Mouse (Mus musculus): ENCODE measurements around the gene Gipr. TPM values are rescaled to one million over a fixed set of nuclear protein-coding genes. Genes with fewer than 3 reads are reported as not detected.

Gipr gene
- total RNA-seq, 2 experiments from 2014 or later = 0.14 TPM; not detected in 1

DNA sequence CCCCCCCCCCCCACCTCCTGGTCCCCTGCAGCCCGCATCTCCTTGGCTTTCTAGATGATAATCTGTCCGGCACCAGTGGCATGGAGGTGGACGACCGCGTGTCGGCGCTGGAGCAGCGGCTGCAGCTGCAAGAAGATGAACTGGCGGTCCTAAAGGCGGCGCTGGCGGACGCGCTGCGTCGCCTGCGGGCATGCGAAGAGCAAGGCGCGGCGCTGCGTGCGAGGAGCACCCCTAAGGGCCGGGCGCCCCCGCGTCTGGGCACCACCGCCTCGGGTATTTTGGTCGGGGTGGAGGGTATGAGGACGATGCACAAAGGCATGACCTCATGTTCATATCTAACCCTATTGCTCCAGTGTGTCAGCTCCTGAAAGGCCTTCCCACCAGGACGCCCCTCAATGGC, 13.2 kb upstream of the Gipr start:
- DNase-seq = peak; percentile 53 to 66
- intact Hi-C loops (cut with DNase I) = loop anchor here (2.0 to 5.0 kb wide), 4 partner anchors 18 to 163 kb away; partner anchors contain the start of genes Ercc1, Ppm1n and Rtn2

DNA sequence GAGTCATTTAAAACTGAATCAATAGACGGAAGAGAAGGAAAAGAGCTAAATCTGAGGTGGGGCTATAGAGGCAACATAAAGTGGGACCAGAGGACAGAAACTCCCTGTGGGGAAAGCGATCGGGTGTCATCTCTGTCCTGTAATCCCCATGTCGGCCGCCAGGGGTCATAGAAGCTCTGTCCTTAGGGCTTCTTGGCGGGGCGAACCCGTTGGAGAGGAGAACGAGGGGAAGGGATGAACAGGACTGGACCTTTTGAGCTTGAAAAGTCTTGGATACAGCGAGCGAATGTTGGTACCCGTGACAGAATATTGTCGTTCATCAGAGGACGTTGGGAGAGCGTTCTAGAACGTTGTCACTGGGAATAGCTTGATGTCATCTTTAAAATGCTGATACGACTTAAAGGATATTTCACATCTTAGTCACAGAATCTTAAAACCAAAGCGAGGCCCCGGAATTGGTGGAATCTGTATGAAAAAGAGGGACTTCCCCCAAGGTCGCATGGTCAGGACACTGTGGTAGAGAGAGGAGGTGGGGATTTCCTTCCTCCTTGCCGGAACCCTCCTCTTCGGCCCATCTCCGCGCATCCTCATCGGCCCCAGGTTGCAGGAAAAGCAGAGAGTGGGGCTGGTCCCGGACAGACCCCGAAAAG, 12.6 kb upstream of the Gipr start:
- intact Hi-C loops (cut with DNase I) = loop anchor here (1.0 to 5.0 kb wide), 5 partner anchors 18 to 164 kb away; partner anchors contain the start of genes Ercc1, Ppm1n and Rtn2
- DNase-seq = peak; percentile 81 to 86

DNA sequence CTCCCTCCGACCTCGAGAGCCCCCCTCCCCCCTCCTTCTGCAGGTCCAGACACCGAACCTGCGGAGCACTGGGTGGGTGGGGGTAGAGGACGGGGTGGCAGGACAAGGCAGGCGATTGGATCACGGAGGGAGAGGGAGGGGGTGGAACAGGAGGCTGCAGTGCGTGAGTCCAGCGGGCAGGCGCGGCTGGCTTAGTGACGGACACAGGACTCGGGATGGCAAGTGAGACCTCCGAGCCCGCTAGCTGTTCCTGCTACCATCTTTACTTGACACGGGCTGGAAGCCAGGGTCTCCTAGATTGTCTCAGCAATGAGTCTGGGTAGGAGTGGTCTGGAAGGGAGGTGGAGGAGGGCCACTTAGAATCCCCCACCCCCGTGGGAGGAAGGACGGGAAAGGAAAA, 12.1 kb upstream of the Gipr start:
- intact Hi-C loops (cut with DNase I) = loop anchor here (1.0 to 5.0 kb wide), 5 partner anchors 19 to 164 kb away; partner anchors contain the start of genes Ercc1, Ppm1n and Rtn2
- DNase-seq = no peak

GRCm38 (mm10) chr7:19177216-19177615, 11.3 kb upstream of the Gipr start:
- intact Hi-C loops (cut with DNase I) = loop anchor here (5.0 kb wide), 3 partner anchors 105 to 165 kb away; partner anchors contain the start of genes Ercc1, Ppm1n and Rtn2
- no peak for DNase-seq

DNA sequence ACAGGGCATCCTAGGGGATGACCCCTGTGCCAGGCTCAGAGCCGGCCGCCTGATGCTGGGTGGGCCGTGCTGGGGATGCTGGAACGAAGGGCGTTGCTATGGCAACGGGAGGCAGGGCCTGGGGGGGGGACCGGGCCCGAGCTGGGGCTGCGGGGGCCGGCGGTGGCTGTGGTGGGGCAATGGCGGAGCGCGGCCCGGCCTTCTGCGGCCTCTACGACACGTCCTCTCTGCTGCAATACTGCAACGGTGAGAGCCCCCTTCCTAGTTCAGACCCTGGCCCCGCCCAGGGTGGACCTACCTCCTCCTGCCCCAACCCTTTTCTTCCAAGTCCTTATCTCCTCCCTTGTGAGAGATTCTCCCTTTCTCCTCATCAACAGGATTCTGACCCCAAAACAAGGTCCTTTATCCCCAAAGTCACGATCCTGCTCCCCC, 10.6 kb upstream of the Gipr start:
- no peak for DNase-seq

DNA sequence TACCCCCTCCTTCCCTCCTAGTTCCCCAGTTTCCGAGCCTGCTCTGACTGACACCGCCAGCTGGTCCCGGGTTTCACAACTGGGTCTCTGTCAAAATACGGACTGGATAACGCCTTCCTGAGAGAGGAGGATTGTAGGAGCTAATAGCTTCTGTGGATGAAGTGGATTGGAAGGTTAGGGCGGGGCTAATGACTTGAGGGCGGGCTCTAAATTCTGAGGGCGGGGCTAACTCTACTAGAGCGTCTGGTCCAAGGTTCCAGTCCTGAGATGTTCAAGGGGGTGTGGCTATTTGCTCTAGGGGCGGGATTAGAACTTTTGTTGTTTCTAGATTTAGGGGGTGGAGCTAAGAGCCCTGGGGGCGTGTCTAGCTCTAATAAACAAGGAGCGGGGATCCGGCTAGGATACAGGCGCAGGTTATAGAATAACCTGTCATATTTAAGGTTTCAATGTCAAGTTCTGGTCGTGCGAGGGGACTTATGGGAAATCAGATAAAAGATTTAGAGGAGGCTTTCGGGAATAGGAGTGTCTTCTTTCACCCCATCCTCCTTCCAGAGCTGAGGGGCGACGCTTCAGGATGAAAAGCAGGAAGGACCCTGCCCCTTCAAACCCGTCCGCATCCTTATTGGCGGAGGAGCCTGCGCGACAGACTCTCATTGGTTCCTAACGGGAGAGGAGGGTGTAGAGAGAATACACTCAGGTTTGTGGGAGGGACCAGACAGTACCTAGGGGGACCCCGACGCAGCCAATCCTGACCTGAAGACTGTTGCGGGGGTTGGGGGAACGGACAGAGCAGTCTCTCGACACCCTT, 10.0 kb upstream of the Gipr start, which contains the start of gene Eml2:
TSS of gene Eml2 (plus strand) at position 714 of the 808 bp plus-strand sequence.
- intact Hi-C loops (cut with DNase I) = loop anchor here (5.0 kb wide), 3 partner anchors 106 to 166 kb away; partner anchors contain the start of genes Ercc1, Ppm1n and Rtn2
- DNase-seq = no peak

More for the DNA sequence above, 10.6 kb upstream of the Gipr start:
- intact Hi-C loops (cut with DNase I) = loop anchor here (5.0 kb wide), 3 partner anchors 106 to 166 kb away; partner anchors contain the start of genes Ercc1, Ppm1n and Rtn2

DNA sequence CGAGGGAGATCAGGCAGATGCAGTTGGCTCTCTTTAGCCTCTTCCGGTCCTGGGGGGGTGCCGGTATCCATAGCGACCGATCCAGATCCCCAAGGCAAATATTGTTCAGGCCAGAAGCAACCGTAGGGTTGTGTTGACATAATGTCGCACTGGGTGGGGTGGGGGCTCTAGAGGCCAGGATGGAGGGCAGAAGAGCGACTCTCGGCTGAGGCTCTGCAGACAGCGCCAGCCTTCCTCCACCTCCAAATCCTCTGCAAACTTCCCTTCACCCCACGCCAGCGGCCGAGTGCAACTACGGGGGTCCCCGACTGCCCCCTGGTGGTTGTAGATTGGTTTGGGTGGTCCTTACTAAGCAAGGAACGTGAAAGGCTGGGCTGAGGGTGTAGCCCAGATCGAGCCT, 6.9 kb upstream of the Gipr start:
- DNase-seq = peak; percentile 87 to 89
- intact Hi-C loops (cut with DNase I) = loop anchor here (1.0 kb wide), 1 partner anchor 16 kb away; no protein-coding TSS in a partner anchor

DNA sequence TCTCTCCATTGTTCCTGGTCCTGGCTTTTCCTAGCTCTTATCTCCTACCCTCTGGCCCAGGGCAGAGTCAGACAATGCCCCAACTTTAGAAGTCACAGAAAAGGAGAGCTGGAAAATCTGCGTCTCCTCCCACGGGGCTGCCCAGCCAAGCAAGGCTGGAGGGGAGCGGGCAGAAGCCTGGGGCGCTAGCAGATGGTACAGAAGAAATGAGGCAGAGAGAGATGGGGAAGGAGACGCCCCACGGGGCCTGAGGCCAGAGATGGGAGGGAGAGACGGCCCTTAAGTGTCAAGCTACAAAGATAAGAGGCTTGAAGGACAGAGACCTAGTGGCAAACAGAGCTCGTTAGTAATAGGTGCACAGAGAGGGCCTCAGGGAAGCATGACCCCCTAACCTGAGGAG, 5.9 kb upstream of the Gipr start:
- intact Hi-C loops (cut with DNase I) = loop anchor here (1.0 kb wide), 1 partner anchor 15 kb away; no protein-coding TSS in a partner anchor
- DNase-seq = no peak

DNA sequence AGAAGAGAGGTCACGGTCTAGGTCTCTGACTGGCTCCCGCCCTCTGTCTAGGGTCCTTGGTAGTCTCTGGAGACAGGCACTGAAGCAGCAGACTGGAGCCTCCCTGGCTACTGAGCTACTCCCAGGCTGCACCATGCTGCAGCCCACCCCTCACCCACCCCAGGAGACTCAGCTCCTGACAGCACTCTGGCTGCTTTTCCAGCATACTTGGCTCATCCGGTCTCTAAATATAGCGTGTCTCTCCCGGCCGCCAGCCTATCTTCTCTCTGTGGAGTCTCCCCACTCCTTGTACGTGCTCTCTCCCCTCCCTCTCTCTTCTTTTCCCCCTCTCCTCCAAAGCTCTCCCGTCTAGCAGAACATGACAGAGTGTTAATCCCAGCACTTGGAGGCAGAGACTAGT, 4.2 kb upstream of the Gipr start:
- intact Hi-C loops (cut with DNase I) = no loop called here
- DNase-seq = peak; percentile 32 to 44

- DNase-seq = no peak
- intact Hi-C loops (cut with DNase I) = no loop called here
Measured at GRCm38 (mm10) chr7:19169506-19169905, 3.6 kb upstream of the Gipr start.

DNA sequence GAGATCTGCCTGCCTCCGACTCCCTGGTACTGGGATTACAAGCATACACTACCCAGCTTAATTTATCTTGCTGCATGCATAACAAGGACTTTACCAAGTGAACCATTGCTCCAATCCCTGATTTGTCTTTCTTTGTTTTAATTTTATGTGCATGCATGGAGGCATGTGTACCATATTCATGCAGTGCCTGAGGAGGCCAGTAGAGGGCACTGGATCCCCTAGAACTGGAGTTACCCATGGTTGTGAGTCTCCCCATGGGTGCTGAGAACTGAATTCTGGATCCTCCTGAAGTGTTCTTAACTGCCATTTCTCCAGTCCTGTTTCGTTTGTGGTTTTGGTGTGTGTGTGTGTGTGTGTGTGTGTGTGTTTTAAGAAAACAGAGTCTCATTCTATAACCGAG, 1.1 kb upstream of the Gipr start:
- DNase-seq = no peak
- intact Hi-C loops (cut with DNase I) = no loop called here

DNA sequence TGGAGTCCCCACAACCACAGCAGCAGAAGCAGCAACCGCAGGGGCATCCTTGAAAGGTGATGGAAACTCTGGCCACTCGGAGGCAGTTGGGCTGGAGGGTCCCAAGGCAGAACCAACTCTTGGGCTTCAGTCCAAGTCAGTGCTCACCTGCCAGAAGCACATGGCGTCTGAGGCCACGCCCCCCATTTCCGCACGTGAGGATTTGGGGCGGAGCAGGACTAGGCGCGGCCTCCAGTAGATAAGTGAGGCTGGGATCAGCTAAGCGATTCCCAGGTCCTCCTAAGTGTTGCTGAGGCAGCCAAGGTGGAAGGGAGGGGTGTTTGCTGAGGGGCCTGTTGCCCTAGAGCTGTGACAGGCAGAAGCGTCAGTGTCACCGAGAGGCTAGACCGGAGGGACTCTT, 949 bp downstream of the Gipr start:
- no peak for DNase-seq
- intact Hi-C loops (cut with DNase I) = no loop called here

DNA sequence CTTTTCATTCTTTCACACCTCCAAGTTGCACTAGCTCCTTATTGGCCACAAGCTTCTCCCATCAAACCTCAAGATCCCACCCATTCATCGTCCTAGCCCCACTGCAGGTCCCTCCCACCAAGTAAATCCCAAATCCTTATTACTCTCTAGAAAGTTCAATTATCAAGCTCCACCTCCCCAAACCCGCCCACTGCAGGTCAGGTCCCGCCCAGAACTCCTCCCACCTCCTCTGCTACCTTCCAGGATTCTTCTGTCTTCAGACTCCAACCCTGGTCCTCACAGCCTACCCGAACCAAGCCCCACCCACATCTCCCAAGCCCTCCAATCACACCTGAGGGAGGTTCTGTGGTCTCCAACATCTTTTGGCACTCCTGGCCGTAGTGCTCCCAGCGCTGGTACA, 1.7 kb downstream of the Gipr start:
- DNase-seq = no peak
- intact Hi-C loops (cut with DNase I) = no loop called here

DNA sequence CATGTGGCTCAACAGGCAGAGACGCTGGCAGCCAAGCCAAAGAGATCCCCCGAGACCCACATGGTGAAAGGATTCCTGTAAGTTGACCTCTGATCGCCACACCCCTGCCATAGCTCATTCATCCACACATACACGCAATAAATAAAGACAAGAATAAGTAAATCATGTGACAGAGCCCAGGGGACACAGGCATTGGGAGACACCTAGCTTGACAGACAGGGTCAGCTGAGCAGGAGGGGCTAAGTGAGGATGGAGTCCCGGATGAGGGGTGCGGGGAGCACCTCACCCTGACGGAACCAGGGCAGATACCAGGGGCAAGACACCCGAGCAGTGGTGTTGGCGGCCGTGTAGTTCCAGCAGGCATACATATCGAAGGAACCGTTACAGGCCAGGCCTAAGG, 2.2 kb downstream of the Gipr start:
- intact Hi-C loops (cut with DNase I) = no loop called here
- DNase-seq = no peak

DNA sequence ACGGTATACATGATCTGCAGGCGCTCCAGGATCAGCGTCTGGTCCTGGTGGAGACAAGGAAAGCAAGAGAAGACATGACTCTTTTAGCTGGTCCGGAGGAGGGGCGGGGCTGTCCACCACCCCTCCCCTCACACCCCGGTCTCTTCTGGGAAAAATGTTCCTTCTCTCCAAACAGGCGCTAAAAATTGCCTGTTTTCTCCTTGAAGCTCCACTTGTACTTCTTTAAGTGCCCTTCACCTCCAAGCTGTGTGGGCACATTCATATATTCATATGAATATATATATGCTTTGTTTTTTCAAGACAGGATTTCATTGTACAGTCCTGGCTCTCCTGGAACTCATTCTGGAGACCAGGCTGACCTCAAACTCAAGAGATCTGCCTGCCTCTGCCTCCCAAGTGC, 3.0 kb downstream of the Gipr start:
- intact Hi-C loops (cut with DNase I) = no loop called here

GRCm38 (mm10) chr7:19160115-19160514, 5.8 kb downstream of the Gipr start:
- intact Hi-C loops (cut with DNase I) = no loop called here
- no peak for DNase-seq

More for the DNA sequence above, 3.0 kb downstream of the Gipr start:
- DNase-seq = no peak

GRCm38 (mm10) chr7:19159411-19159810, 6.5 kb downstream of the Gipr start:
- no peak for DNase-seq
- intact Hi-C loops (cut with DNase I) = loop anchor here (5.0 kb wide), 1 partner anchor 138 kb away; no protein-coding TSS in a partner anchor

- DNase-seq = no peak
- intact Hi-C loops (cut with DNase I) = loop anchor here (5.0 kb wide), 1 partner anchor 139 kb away; no protein-coding TSS in a partner anchor
Measured at GRCm38 (mm10) chr7:19158601-19159000, 7.3 kb downstream of the Gipr start.

DNA sequence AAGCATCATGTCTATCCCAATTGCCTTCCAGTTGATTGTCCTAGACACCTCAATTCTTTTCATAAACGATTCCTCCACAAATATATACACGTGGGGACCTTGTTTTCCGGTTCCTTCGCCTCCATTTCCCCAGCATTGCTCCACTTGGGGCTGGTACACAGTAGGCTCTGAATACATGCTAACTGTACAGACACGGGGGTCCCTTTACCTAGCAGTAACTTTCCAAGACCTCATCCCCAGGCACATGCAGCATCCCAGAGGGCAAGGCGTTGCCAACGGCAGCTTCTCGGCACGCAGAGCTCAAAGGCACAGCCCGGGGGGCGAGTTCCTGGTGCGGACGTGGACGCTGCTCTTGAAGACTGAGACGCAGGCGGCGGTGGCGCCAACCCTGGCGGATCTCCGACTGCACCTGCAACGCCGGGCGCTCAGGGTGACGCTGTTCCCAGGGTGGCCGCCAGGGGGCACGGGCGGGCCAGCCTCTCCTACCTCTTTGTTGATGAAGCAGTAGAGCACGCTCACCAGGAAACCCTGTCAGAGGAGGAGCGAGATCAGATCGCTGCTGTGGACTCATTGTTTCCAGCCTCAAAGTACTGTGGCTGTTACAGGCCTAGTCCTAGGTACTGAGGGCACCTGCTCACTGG, 8.6 kb downstream of the Gipr start:
- peak; percentile 91 to 95 for DNase-seq
- intact Hi-C loops (cut with DNase I) = loop anchor here (1.0 to 5.0 kb wide), 3 partner anchors 15 to 140 kb away; no protein-coding TSS in a partner anchor

- intact Hi-C loops (cut with DNase I) = loop anchor here (2.0 to 5.0 kb wide), 2 partner anchors 53 to 141 kb away; no protein-coding TSS in a partner anchor
- no peak for DNase-seq
Measured at GRCm38 (mm10) chr7:19155825-19156475, 10.0 kb downstream of the Gipr start.

Measured in heart, postnatal 36 days (tissue).